Mouse (Mus musculus): ENCODE data around the gene Gatc.

Gene Gatc

GRCm38 (mm10) chr5:115340577-115341313 is at the start of gene Gatc, which contains the start of gene Triap1:
TSS of gene Gatc (minus strand) at chr5:115341178.
TSS of gene Triap1 (plus strand) at chr5:115341225.
- WGBS = under 1% methylated on average over 62 of the region's 62 CpGs

- 80% methylated on average over 2 of the region's 2 CpGs for WGBS
These were observed 37.9 kb upstream of the Gatc start for GRCm38 (mm10) chr5:115378882-115379281.

- WGBS = 92% methylated on average over 2 of the region's 2 CpGs
These were observed 34.5 kb upstream of the Gatc start for GRCm38 (mm10) chr5:115375436-115375835.

- WGBS = 28% methylated on average over 11 of the region's 11 CpGs
These were observed 33.3 kb upstream of the Gatc start for GRCm38 (mm10) chr5:115374204-115374820.

- 26% methylated on average over 26 of the region's 26 CpGs for WGBS
These were observed 32.6 kb upstream of the Gatc start for GRCm38 (mm10) chr5:115373441-115374203.

- WGBS = 76% methylated on average over 9 of the region's 9 CpGs
These were observed 30.8 kb upstream of the Gatc start for GRCm38 (mm10) chr5:115371736-115372135.

GRCm38 (mm10) chr5:115364782-115365181 is 23.8 kb upstream of the Gatc start:
- 89% methylated on average over 4 of the region's 4 CpGs for WGBS

GRCm38 (mm10) chr5:115362819-115363714 is 22.1 kb upstream of the Gatc start:
- 30% methylated on average over 19 of the region's 19 CpGs for WGBS

GRCm38 (mm10) chr5:115362216-115362615 is 21.2 kb upstream of the Gatc start:
- WGBS = 34% methylated on average over 7 of the region's 7 CpGs

- 70% methylated on average over 5 of the region's 5 CpGs for WGBS
These were observed 18.9 kb upstream of the Gatc start for GRCm38 (mm10) chr5:115359851-115360372.

- WGBS = 75% methylated on average over 8 of the region's 8 CpGs
These were observed 18.5 kb upstream of the Gatc start for GRCm38 (mm10) chr5:115359438-115359837.

- WGBS = 6% methylated on average over 12 of the region's 12 CpGs
These were observed 17.9 kb upstream of the Gatc start for GRCm38 (mm10) chr5:115358872-115359271.

GRCm38 (mm10) chr5:115355070-115355469 is 14.1 kb upstream of the Gatc start:
- WGBS = 69% methylated on average over 13 of the region's 13 CpGs

- WGBS = 86% methylated on average over 5 of the region's 5 CpGs
These were observed 10.4 kb upstream of the Gatc start for GRCm38 (mm10) chr5:115351348-115351747.

GRCm38 (mm10) chr5:115349225-115349555 is 8.2 kb upstream of the Gatc start:
- under 1% methylated on average over 18 of the region's 18 CpGs for WGBS

GRCm38 (mm10) chr5:115348546-115349224 is 7.7 kb upstream of the Gatc start, which contains the start of gene Cox6a1:
TSS of gene Cox6a1 (minus strand) at chr5:115348981.
- under 1% methylated on average over 74 of the region's 74 CpGs for WGBS

GRCm38 (mm10) chr5:115347564-115347963 is 6.6 kb upstream of the Gatc start:
- WGBS = 2% methylated on average over 5 of the region's 5 CpGs

GRCm38 (mm10) chr5:115341314-115342165 is 562 bp upstream of the Gatc start:
- 10% methylated on average over 36 of the region's 36 CpGs for WGBS

- 22% methylated on average over 7 of the region's 7 CpGs for WGBS
These were observed 971 bp downstream of the Gatc start for GRCm38 (mm10) chr5:115340007-115340406.

- WGBS = 48% methylated on average over 3 of the region's 3 CpGs
These were observed 7.4 kb downstream of the Gatc start for GRCm38 (mm10) chr5:115333626-115334025.

Data from cerebral cortex, adult 2 months (tissue).